Mouse (Mus musculus) lung, postnatal 36 days (tissue): ENCODE measurements around the gene Rpap2.

Experiments used
- DNase-seq: peaks from one replicate; pipeline ENCODE4 v3.0.0; 2022; ENCODE audit warnings: mixed read lengths

The Rpap2 gene

GRCm38 (mm10) chr5:107597301-107598077 is at the start of gene Rpap2, which contains the start of gene Glmn:
Rpap2 (plus strand) TSS chr5:107597373.
Glmn (minus strand) TSS chr5:107597888.
- DNase-seq, result peak; percentile 86

DNA sequence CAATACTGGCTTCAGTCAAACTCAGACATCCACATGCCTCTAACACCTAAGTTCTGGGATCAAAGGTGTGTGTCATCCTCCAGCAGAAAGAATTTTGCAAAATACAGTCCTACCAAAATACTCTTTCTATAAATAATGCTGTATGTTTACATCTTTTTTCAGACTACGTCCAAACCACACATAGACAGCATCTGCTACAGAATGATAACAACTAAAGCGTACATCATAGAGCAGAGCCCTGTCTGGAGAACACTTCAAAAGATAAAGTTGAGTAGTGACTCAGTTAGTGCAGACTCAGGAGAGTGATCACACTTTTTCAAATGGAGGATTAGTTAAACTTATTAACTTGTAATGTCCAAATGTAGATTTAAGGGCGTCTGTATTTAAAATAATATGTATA is 49.2 kb upstream of the Rpap2 start:
- DNase-seq, result no peak

DNA sequence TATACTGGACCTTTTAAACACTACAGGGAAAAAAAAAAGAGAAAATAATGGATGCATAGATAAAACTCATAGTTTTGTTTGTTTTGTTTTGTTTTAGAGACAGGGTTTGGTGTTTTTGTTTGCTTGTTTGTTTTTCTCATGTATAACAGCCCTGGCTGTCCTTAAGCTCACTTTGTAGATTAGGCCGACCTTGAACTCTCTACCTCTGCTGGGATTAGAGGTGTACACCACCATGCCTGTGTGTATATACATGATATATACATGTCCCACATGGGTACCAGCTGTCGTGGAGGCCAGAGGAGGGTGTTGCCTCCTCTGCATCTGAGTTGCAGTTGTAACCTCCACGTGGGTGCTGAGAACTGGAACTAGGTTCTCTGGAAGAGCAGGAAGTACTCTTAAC is 48.7 kb upstream of the Rpap2 start:
- DNase-seq, result no peak

GRCm38 (mm10) chr5:107554336-107554735 is 42.8 kb upstream of the Rpap2 start:
- DNase-seq, result no peak

GRCm38 (mm10) chr5:107556969-107557368 is 40.2 kb upstream of the Rpap2 start:
- DNase-seq, result no peak

DNA sequence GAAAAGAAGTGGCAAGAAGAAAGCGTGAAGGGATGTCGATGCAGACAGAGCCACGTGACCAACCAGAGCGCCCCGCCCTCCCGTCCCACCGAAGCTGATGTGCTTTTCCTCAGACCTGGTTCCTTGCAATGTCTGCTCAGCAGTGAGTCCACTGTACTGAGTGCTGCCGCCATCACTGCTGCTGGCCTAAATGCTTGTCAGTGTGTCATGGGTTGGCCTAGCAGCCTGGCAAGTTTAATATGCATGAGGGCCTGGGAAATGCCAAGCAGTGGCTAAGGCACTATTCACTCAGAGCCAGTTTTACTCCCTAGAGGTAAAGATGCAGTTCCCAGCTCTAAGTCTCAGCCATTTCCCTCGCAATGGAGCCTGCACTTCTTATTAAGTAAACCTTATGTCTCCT is 28.0 kb upstream of the Rpap2 start:
- no peak for DNase-seq

GRCm38 (mm10) chr5:107598380-107598779 is 1.2 kb downstream of the Rpap2 start:
- DNase-seq, result no peak

- peak; percentile 76 for DNase-seq
These were observed 14.1 kb downstream of the Rpap2 start for GRCm38 (mm10) chr5:107611224-107611623.

DNA sequence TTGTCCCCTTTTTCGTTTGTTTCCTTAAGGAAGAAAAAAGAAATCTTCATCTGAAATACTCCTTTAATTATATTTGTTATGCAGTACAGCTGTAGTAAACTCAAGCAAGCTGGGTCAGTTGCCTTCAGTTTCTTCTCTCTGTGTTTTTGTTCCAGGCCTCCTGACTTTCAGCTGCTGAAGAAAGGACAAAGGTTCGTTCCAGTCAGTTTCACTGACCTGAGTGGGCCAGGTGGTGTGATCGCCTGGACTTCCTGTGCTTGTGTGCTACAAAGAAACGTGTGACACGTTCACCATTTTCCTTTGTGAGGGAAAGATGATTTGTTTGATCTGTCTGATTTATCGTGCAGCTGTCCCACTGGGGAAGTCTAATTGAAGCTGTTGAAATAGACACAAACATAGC is 20.8 kb downstream of the Rpap2 start:
- no peak for DNase-seq

DNA sequence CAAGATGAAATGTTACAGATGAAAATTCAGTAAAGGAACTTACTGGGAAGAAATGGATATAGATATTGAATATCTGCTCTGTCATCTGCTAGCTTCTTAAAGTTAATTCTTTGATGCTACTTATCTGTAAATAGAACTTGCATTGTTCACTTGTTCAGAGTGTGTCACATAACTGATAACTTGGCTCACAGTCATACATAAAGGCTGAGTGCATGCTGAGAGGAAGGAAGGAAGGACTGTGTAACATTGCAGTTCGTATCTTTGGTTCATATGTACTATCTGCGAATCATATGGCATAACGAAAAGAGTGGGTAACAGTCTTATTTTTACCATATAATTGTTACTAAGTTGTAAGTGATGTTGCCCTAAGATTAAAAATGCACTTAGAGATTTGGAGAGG is 24.2 kb downstream of the Rpap2 start:
- no peak for DNase-seq

GRCm38 (mm10) chr5:107633651-107634050 is 36.5 kb downstream of the Rpap2 start:
- DNase-seq, result no peak

- no peak for DNase-seq
These were observed 39.9 kb downstream of the Rpap2 start for GRCm38 (mm10) chr5:107637106-107637505.

GRCm38 (mm10) chr5:107638366-107638765 is 41.2 kb downstream of the Rpap2 start:
- DNase-seq, result no peak

- no peak for DNase-seq
These were observed 47.4 kb downstream of the Rpap2 start for GRCm38 (mm10) chr5:107644595-107644994.

DNA sequence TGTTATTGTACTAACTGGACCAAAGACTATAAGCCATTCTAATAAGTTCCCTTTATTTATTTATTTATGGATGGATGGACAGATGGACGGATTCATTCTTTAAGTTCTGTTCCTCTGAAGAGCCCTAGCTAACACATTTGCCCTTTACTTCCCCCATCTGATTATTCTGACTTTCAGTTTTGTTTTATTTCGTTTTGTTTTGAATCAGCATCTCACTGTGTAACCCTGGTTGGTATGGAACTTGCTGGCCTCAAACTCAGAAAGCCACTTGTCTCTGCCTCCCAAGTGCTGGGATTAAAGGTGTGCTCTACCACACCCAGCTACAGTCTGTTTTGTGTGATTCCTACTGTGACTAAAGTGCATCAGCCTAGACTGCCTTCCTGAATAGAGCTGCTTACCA is 48.8 kb downstream of the Rpap2 start:
- DNase-seq, result no peak

- no peak for DNase-seq
These were observed 50.4 kb downstream of the Rpap2 start for GRCm38 (mm10) chr5:107647580-107647979.

- DNase-seq, result no peak
These were observed 51.5 kb downstream of the Rpap2 start for GRCm38 (mm10) chr5:107648552-107649125.

DNA sequence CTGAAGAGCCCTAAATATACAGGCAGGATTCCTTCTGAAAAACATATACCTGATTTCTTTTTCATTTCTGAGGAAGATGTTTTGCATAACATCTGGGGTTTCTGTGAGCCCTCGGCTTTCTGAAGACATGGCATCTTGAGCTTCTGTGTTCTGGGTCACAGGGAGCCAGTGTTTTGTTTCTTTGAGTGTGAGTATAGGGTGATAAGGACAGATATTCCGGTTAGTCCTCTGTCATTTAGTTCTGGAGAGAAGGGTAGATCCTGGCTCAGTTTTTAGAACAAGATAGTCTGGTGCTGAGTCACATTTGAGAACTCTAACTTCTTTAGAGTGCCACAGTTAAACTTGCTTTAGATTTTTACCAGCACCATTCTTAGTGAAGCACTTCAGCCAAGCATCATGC is 52.5 kb downstream of the Rpap2 start:
- DNase-seq, result no peak

DNA sequence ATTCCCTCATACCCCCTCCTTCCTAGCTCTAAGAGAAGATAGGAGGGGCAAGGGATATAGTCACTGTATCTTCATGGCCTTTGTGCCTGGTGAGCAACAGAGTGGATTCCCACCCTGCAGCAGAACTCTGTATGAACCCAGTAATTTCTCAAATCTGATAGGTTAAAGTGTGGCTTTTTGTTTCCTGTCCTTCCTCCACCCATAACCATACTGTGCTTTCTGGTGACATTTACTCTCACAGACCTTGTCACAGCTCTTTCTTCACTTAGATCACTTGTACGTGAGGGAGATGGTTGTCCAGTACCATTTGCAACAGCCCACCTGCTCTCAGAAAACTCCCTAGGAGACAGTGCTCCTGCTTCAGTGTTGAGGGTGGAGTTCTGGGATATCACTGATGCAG is 53.3 kb downstream of the Rpap2 start:
- DNase-seq, result no peak

GRCm38 (mm10) chr5:107652055-107652660 is 55.0 kb downstream of the Rpap2 start:
- DNase-seq, result no peak

GRCm38 (mm10) chr5:107678392-107678791 is 81.2 kb downstream of the Rpap2 start:
- DNase-seq, result no peak

- DNase-seq, result no peak
These were observed 84.1 kb downstream of the Rpap2 start for GRCm38 (mm10) chr5:107681300-107681699.

DNA sequence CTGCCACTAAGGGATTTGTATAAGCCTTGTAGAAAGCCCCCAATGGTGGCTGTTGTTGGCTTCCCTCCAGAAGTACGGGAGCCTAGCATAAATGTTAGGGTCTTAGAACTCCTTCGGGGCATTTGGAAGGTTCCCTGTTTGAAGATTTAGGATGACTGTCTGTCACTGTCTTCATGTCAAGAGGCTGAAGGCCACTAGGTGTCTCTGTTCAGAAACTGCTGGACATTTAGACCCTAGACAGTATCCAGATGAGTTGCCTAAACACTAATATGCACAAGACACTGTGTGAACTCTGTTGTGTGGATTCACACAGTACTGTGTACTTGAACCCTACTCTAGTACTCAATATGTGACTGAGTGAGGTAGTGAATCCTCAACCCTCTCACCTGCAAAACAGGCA is 87.2 kb downstream of the Rpap2 start:
- peak; percentile 21 for DNase-seq

DNA sequence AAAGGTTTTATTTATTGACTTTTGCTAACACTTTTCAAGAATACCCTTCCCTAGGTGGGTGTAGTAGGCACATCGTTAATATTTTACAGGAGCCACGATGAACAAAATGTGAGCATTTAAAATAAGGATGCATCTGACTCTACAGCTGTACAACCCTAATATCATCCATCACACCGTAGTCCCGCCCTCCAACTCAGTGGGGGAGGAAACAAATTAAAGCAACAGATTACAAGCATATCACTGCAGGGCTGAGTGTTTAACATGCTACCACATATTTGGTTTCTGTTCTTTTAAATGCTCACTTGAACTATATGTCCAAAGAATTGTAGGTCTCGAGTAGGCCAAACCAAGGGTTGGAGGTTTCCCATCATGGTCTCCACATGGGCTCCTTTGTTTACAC is 90.0 kb downstream of the Rpap2 start:
- DNase-seq, result no peak
